Mouse (Mus musculus) ZHBTc4 (cell line): Measurements from ENCODE around the gene Dusp5.

Experiments used
- DNase-seq: peaks from one replicate; pipeline ENCODE4 v3.0.0-alpha.2; 2011; ENCODE audit warnings: low read depth, low spot score

The Dusp5 gene

GRCm38 (mm10) chr19:53543602-53544001, 14.7 kb downstream of the Dusp5 start:
- DNase-seq = no peak

- no peak for DNase-seq
Measured at GRCm38 (mm10) chr19:53544923-53545561, 16.1 kb downstream of the Dusp5 start.

GRCm38 (mm10) chr19:53547597-53547996, 18.7 kb downstream of the Dusp5 start:
- DNase-seq = no peak

- DNase-seq = no peak
Measured at GRCm38 (mm10) chr19:53550972-53551371, 22.1 kb downstream of the Dusp5 start.

- DNase-seq = peak; percentile 68
Measured at GRCm38 (mm10) chr19:53552216-53552786, 23.4 kb downstream of the Dusp5 start.

- no peak for DNase-seq
Measured at GRCm38 (mm10) chr19:53552795-53553194, 23.9 kb downstream of the Dusp5 start.

GRCm38 (mm10) chr19:53554402-53554801, 25.5 kb downstream of the Dusp5 start:
- DNase-seq = no peak

- DNase-seq = no peak
Measured at GRCm38 (mm10) chr19:53554981-53555616, 26.2 kb downstream of the Dusp5 start.

- DNase-seq = no peak
Measured at GRCm38 (mm10) chr19:53556841-53557240, 27.9 kb downstream of the Dusp5 start.

GRCm38 (mm10) chr19:53557267-53557936, 28.5 kb downstream of the Dusp5 start:
- DNase-seq = peak; percentile 58

- peak; percentile 72 for DNase-seq
Measured at GRCm38 (mm10) chr19:53560436-53560835, 31.5 kb downstream of the Dusp5 start.

- DNase-seq = no peak
Measured at GRCm38 (mm10) chr19:53564174-53564573, 35.3 kb downstream of the Dusp5 start.

- DNase-seq = no peak
Measured at GRCm38 (mm10) chr19:53565565-53566277, 36.8 kb downstream of the Dusp5 start.

GRCm38 (mm10) chr19:53567864-53568263, 39.0 kb downstream of the Dusp5 start:
- no peak for DNase-seq

GRCm38 (mm10) chr19:53568553-53568952, 39.6 kb downstream of the Dusp5 start:
- no peak for DNase-seq

- no peak for DNase-seq
Measured at GRCm38 (mm10) chr19:53571056-53571455, 42.1 kb downstream of the Dusp5 start.

- DNase-seq = peak; percentile 50
Measured at GRCm38 (mm10) chr19:53571501-53572428, 42.9 kb downstream of the Dusp5 start.

GRCm38 (mm10) chr19:53572607-53573006, 43.7 kb downstream of the Dusp5 start:
- no peak for DNase-seq

GRCm38 (mm10) chr19:53573151-53573550, 44.2 kb downstream of the Dusp5 start:
- DNase-seq = no peak

GRCm38 (mm10) chr19:53574131-53574530, 45.2 kb downstream of the Dusp5 start:
- no peak for DNase-seq

- DNase-seq = no peak
Measured at GRCm38 (mm10) chr19:53574546-53574945, 45.6 kb downstream of the Dusp5 start.
